Mouse (Mus musculus) adrenal gland, postnatal 36 days (tissue): ENCODE data around the gene Fnbp1. TPM values are rescaled to one million over a fixed set of nuclear protein-coding genes. Genes with fewer than 3 reads are reported as not detected.

Source experiments
- DNase-seq, 2 experiments: peaks; one replicate each; pipeline ENCODE4 v3.0.0; 2021; ENCODE audit warnings: mixed read lengths in 1 of 2
- total RNA-seq, 2 experiments: library from RNA; stranded (reverse); gene quantifications; 2 replicates each; pipeline ENCODE4 v1.2.3; 2021

Gene Fnbp1
- total RNA-seq, 2 experiments from 2014 or later = 50.6 to 51.7 TPM

- no peak for DNase-seq
These were observed 109.8 kb downstream of the Fnbp1 start for GRCm38 (mm10) chr2:31031972-31032371.

GRCm38 (mm10) chr2:31026642-31027041 is 115.2 kb downstream of the Fnbp1 start:
- DNase-seq = peak; percentile 32 to 40

- DNase-seq = no peak
These were observed 116.3 kb downstream of the Fnbp1 start for GRCm38 (mm10) chr2:31025458-31025857.

GRCm38 (mm10) chr2:31024618-31025370 is 117.0 kb downstream of the Fnbp1 start:
- DNase-seq = peak; percentile 59 to 82

GRCm38 (mm10) chr2:31023940-31024339 is 117.9 kb downstream of the Fnbp1 start:
- DNase-seq = no peak

- no peak for DNase-seq
These were observed 121.6 kb downstream of the Fnbp1 start for GRCm38 (mm10) chr2:31020202-31020601.

GRCm38 (mm10) chr2:31019011-31019410 is 122.8 kb downstream of the Fnbp1 start:
- DNase-seq = no peak

- no peak for DNase-seq
These were observed 123.3 kb downstream of the Fnbp1 start for GRCm38 (mm10) chr2:31018519-31018918.

- DNase-seq = no peak
These were observed 124.0 kb downstream of the Fnbp1 start for GRCm38 (mm10) chr2:31017625-31018317.

- DNase-seq = no peak
These were observed 128.3 kb downstream of the Fnbp1 start for GRCm38 (mm10) chr2:31013371-31014120.

GRCm38 (mm10) chr2:31007208-31007607 is 134.6 kb downstream of the Fnbp1 start:
- no peak for DNase-seq

- peak in 1 of 2 experiments; percentile 46 for DNase-seq
These were observed 135.4 kb downstream of the Fnbp1 start for GRCm38 (mm10) chr2:31006434-31006833.

- DNase-seq = no peak
These were observed 136.4 kb downstream of the Fnbp1 start for GRCm38 (mm10) chr2:31005453-31005852.

- no peak for DNase-seq
These were observed 139.0 kb downstream of the Fnbp1 start for GRCm38 (mm10) chr2:31002857-31003256.

- no peak for DNase-seq
These were observed 143.2 kb downstream of the Fnbp1 start for GRCm38 (mm10) chr2:30998443-30999260.

GRCm38 (mm10) chr2:30995432-30995996 is 146.3 kb downstream of the Fnbp1 start:
- peak; percentile 48 to 65 for DNase-seq

GRCm38 (mm10) chr2:30994853-30995252 is 147.0 kb downstream of the Fnbp1 start:
- DNase-seq = no peak

GRCm38 (mm10) chr2:30990221-30990620 is 151.6 kb downstream of the Fnbp1 start:
- peak; percentile 66 to 70 for DNase-seq

- peak; percentile 91 to 92 for DNase-seq
These were observed 156.4 kb downstream of the Fnbp1 start for GRCm38 (mm10) chr2:30985111-30986020.

GRCm38 (mm10) chr2:30983024-30983423 is 158.8 kb downstream of the Fnbp1 start:
- DNase-seq = no peak
